Mouse (Mus musculus): ENCODE measurements around the gene Zfp668. TPM values are rescaled to one million over a fixed set of nuclear protein-coding genes. Genes with fewer than 3 reads are reported as not detected.
"Not testable (repeated sequence)": the region's sequence is repeated elsewhere in the genome, so short reads cannot be mapped to it uniquely, and the experiment has no call there.

The Zfp668 gene
- total RNA-seq, 4 experiments from 2014 or later = 3.1 to 4.6 (median 4.5) TPM

DNA sequence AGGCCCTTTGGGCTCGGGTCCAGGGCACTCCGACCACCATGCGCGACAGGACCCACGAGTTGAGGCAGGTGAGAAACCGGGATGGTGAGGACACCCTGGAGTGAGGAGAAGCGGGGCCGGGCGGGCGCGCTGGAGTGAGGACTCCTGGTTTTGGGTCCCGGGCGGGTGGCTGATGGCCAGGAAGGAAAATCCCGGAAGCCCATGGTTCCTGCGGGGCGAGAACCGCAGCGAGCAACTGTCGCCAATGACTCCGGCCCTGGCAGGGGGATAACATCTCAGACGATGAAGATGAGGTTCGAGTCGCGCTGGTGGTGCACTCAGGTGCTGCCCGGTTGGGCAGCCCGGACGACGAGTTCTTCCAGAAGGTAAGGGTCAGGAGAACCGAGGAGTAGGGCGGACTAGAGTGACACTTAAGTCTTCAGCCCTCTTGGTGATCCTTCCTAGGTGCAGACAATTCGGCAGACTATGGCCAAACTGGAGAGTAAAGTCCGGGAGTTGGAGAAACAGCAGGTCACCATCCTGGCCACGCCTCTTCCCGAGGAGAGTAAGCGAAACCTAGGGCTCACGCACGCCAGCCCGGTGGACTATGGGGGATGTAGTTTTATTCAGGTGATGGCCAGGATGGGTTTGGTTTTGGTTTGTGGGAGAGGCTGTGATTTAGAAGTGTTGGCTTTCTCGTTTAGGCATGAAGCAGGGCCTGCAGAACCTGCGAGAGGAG, 34.5 kb downstream of the Zfp668 start:
- peak; percentile 63 to 79 for DNase-seq (ENCODE audit: low spot score in 2 of 2)

DNA sequence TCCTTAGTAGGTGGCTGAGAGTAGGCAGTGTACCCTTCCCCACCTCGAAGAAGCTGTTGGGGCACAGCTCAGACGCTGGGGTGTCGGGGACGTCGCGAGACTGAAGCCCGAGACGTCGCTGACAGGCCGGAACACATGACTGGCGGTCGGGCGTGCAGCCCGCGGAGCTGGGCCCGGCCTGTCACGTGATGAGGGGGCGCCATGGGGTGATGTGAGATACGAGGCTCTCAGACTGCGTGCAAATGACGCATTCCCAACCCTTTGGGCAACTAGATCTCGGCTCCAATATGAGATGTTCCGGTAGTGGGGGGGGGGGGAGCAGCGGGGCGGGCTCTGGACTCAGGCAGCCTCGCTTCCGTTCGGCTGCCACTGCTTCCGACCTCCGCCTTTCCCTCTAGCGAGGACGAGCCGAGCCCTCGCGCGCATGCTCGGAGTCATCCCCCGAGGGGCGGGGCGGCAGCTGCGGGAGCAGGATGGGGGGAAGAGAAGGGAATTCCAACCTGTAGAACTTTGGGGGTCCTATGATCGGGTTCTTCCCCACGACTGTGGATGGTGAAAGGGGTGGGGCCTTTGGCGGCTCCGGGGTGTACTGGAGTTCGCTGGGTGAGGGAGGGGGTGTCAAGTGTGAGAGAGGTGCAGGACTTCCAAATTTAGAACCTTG, 35.2 kb downstream of the Zfp668 start:
- DNase-seq (ENCODE audit: low spot score in 2 of 2) = peak; percentile 93 to 94

DNA sequence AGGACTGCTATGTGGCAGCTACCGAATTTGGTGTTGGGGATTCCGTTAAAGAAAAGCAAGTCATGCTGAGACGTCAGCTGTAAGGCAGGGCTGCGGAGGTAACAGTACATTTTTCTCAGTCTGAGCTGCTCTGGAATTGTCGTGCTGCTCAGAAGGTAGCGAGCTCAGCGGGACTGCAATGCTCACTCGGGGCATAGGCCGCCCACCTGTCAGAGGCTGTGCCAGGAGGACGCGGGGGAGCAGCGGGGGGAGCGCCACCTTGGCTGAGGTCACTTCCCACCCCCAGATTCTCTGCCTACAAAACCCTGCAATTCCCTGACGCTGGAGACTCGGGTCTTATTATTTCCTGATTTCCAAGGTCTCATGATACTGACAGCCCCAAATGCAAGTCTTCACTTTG, 35.7 kb downstream of the Zfp668 start:
- peak; percentile 28 to 30 for DNase-seq (ENCODE audit: low spot score in 2 of 2)

DNA sequence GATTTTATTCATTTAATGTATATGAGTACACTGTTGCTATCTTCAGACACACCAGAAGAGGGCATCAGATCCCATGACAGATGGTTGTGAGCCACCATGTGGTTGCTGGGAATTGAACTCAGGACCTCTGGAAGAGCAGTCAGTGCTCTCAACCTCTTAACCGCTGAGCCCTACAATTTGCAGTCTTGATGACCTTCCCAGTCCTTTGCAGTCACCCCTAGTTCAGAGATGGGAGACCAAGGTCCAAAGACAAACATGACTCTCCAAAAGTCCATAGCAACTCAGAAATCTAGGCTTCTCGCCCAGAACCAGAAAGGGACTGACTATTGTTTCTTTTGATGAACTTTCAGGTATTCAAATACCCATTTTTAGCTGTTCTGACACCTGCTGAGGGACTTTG, 36.6 kb downstream of the Zfp668 start:
- not testable (repeated sequence) for DNase-seq (ENCODE audit: low spot score in 2 of 2)

DNA sequence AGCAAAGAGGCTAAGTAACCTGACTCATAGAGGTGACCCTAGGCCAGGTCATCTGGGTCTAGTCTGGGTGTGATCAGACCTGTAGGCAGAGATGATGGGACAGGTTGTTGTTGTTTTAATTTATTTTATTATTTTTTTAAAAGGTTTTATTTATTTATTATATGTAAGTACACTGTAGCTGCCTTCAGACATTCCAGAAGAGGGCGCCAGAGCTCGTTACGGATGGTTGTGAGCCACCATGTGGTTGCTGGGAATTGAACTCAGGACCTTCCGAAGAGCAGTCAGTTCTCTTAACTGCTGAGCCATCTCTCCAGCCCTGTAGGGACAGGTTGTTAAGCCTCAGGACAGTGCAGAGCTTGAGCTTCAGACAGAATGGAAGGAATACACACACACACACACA, 38.8 kb downstream of the Zfp668 start:
- not testable (repeated sequence) for DNase-seq (ENCODE audit: low spot score in 2 of 2)

DNA sequence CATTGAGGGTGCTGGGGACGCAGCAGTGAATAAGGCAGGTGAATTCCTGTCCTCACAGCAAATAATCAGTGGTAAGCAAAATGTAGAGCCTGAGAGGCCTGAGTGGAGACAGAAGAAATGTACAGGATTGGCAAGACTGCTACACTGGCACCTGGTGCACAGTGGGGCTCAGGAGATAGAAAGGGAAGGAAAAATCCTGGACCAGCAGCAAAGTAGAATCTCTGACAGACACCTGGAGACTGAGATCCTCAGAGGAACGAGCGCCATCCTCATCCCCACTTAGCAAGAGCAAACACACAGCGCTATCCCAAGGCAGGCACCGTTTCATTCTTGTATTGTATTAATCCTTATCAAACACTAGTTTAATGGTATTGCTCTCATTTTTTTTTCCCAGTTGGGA, 39.2 kb downstream of the Zfp668 start:
- no peak for DNase-seq (ENCODE audit: low spot score in 2 of 2)

DNA sequence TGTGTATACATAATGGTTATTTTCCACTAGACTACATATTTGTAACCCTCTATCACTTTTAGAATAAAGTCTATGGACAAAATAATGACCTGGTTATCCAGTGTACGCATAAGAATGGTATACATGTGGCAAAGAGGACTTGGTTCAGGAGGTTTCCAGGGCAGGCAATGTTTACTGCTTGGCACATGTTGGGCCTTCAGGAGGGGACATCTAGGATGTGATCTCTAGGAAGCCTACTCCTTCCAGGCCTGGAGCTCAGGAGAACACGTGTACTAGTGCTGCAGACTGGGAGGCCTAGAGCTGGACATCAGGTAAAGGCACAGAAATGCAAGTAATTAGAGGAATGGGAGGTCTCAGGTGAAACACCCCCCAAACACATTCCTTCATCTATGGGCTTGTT, 41.1 kb downstream of the Zfp668 start:
- no peak for DNase-seq (ENCODE audit: low spot score in 2 of 2)

DNA sequence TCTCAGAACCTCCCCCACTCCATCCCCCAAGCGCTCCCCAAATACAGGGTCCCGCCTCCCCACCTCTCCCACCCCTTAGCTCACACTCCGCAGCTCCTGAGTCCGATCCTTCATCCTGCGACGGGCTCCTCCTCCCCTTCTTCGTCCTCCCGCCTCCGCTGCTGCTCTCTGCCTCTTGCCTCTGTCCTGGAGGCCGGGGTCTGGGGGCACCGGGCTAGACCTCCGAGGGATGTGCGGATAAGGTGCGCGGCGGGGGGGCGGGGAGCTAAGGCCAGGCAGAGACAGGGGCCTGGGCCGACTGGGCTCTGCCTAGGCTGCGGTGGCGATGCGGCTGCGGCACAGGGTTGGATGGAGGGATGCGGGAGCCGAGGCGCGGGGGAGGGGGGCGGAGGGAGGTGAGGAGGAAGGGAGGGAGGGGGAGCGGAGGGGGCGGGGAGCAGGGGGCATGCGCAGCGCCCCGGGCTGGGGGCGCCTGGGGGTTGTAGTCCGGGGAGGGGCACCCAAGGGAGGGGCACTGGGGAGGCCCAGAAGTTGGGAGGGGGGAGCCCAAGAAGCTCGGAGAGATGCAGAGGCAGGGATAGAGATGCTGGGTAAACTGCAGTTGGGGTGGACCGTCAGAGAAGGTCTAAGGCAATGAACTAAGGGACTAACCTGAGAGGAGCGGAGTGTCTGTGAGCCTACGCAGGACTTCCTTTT, 52.3 kb downstream of the Zfp668 start, which contains the start of the genes Stx4a and Stx1b:
Gene Stx4a (plus strand): TSS at position 119 of the 696 bp plus-strand sequence.
Gene Stx1b (minus strand): TSS at position 374 of the 696 bp plus-strand sequence.
- DNase-seq (ENCODE audit: low spot score in 2 of 2) = no peak

DNA sequence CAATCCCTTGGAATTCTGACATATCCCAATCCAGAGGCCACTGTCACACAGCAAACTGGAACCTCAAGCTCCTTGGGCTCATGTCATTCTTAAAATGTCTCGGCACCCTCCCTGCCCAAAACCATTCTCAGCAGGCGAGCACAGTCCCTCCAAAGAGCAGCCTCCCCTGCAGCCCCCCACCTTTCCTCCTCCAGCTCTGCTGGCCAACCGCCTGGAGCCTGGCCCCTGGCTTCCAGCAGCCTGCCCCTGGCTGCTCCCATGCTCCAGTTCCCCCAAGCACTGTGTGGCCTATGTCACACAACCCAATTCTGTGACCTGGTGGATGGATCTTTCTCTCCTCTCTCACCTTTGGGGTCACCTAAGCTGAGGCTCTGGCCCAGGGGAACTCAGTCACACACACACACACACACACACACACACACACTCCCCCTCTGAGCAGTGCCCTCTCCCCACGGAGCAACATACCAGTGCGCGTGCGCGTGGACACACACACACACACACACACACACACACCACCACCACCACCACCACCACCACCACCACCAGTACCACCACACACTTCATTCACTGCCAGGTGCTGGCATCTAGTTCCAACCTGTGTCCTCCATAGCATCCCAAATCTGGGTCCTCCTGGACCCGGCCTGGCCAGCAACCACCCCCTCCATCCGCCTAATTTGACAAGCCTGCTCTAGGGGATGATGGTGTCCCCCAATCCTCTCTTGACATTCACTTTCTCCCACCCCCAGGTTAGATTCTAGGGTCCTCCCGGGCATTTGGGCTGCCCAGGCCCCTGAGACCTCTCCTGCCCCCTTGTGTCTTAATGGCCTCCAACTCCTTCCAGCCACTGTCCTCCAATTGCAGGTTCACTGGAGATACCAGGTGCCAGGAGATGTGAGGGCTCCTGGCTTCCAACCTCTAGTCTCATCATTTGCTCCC, 53.1 kb downstream of the Zfp668 start:
- DNase-seq (ENCODE audit: low spot score in 2 of 2) = no peak

DNA sequence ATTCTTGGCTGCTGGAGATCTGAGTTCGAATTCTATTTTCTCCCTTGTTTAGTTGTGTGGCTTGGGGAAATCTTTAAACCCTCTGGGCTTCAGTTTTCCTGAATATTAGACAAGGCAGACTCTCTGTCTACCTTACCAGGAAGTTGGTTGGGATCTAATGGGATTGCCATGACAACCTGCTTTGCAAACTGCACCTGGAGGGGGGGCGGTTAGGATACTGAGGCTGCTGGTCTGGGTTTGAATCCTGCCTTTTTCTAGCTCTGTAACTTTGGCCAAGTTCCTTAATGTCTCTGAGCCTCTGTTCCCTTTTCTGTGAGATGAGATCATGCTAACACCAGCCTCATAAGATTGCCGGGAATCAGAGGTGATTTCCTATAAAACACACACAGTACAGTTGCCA, 54.1 kb downstream of the Zfp668 start:
- DNase-seq (ENCODE audit: low spot score in 2 of 2) = no peak

DNA sequence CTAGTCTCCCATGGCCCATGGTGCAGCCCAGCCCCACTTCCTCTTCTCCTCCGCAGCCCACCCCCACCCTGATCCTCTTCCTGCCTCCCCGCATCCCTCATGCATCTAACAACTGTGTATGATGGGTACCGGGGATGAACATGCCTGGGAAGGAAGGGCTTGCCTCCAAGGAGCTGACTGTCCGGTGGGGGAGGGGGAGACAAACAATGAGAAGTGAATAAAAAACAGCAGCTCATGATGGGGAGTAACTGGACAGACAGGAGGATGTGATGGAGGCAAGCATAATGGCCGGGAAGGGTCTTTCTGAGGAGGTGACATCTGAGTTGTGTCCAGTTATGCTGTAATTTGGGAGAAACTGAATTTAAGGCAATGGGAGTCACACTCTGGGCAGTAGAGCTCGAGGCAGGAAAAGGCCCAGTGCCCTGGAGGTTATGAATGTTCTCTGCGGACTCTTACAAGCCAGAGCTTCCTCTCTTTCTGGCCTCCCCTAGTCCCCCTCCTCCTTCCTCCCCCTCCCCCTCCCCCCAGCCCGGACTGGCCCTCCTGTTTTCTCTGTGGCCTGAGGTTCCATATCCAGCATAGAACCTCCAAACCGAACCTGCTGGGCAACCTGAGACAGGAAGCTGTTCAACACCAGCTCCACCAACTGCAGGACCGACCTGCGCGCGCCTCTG, 55.7 kb downstream of the Zfp668 start:
- DNase-seq (ENCODE audit: low spot score in 2 of 2) = no peak

DNA sequence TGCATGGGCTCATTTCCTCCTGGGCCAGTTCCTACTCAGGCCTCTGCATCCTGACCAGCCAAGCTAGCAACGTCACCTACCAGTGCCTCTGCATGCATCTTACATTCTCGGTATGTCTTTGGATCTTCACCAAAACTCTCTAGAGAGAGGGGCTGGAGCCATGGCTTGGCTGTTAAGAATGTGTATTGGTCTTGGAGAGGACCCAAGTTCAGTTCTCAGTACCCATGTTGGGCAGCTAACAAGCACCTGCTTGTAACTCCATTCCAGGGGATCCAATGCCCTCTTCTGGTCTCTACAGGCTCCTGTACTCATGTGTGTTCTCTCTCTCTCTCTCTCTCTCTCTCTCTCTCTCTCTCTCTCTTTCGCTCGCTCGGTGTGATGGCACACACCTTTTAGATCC, 58.9 kb downstream of the Zfp668 start:
- no peak for DNase-seq (ENCODE audit: low spot score in 2 of 2)

DNA sequence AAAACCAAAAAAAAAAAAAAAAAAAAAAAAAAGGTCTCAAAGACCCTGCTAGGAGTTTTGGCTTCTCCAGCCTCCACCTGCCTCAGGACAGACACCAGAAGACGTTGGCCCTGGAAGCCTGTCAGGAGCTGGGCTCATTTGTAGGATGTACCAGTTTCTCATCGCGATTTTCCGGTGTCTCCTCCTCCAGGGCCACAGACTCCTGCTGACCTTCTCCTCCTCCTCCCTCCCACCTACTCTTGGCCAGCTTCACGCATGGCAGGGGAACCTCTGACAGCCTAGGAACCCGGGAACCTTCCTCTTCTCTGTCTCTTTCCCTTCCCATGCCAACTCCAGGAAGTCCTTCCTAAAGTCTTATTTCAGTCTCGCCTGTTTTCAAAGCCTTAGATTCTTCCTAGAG, 59.6 kb downstream of the Zfp668 start:
- no peak for DNase-seq (ENCODE audit: low spot score in 2 of 2)

DNA sequence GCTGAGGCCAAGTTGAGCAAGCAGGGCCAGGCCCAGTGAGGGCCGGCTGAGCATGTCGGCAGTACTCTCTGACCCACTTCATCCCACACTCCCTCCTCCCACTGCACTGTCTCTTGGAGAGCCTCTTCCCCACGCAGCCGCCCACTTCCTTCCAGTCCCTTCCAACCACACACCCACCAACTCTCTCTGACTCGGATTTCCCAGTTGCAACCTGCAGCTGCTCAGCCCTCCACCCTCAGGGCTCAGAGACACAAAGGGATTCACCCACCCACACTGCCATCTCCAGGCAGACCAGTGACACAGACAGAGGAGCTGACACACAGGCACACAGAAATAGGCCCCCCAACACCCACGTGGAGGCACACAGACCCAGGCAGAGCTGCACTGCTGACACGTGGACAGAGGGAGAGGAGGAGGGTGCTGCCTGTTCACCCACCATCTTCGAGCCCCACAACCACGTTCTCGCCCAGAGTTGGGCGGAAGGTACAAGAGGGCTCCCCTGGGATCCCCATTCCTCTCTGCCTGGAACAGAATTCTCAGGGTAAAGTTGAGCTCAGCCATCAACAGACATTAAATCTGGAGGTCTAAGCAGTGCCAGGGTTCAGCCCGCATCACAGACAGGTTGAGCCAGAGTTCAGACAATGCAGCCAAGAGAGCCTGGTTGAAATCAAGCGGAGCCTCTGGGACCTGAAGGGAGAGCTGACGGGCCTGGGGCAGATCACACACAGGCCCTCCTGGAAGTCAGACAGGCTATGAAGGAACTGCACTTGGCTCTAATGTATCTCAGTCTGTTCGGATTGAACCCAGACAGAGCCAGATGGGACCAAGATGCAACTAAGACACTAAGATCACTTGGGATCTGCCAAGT, 60.4 kb downstream of the Zfp668 start:
- DNase-seq (ENCODE audit: low spot score in 2 of 2) = peak; percentile 43 to 50

DNA sequence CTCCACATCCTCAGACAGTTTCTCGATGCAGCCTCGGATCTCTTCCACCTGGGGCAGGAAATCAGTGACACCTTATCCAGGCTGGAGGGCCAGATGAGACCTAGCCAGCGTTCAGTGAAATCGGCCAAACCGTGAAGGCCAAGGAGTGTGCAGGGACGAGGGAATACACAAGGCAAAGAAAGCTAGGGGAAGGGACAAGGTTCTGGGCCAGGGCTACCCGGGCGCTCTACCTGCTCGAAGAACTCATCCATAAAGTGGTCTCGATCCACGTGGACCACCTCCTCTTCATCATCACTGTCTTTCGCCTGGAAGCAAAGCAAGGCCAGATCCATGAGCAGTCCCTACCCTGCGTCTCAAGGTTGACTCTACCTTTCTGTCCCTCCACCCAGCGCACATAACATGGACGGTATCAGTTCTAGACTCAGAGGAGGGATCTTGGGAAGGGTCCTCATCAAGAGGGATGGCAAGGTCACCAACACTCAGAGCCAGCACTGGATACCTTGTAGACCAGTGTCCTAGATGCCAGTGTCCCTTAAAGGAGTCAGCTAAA, 61.4 kb downstream of the Zfp668 start:
- no peak for DNase-seq (ENCODE audit: low spot score in 2 of 2)

DNA sequence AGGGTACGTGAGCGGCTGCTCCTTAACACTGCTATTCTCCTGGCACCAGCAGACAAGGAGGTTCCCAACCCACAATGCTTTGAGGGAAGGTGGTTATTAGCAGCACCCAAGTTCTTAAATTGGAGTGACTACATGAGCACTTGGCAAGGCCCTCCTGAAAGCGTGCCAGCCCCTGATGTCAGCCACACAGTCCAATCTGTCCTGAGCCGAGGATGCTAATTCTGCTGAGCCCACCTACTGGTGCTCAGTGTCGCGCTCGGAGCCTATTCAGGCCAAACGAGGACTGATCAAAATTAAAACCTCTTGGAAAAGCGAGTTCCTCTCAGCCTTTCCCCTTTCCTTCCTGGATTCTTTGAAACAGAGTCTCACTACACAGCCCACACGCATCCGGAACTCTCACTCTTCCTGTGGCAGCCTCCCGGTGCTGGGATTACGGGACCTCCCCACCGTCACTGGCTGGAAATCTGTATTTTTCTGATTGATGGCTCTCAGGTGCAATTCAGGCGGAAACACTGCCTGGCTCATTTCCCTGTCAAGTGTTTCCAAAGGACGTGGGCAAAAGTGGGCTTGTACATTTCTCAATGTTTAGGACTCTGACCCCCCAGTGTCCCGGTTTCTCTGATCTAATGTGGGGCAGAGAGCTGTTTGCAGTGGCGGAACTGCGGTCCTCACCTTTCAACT, 62.2 kb downstream of the Zfp668 start:
- peak; percentile 80 to 85 for DNase-seq (ENCODE audit: low spot score in 2 of 2)

DNA sequence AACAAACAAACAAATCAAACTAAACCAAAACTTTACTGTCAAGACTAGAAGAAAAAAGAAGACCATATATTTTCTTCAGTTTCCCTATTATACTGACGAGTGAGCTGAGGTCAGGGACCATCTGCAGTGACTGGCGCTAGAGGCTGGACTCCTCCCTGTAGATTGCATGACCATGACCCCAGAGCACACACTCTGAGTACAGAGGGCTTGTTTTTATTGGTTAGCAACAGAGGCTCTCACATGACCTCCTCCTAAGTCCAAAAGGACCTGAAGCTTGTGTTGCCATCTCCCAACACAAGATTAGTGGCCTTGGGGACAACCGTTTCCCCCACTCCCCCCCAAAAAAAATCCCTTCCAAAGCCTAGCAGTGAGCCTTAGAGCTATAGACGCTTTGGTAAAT, 62.8 kb downstream of the Zfp668 start:
- no peak for DNase-seq (ENCODE audit: low spot score in 2 of 2)

All from gastrocnemius, adult 8-10 months (tissue).